Mouse (Mus musculus): ENCODE measurements around the gene Grip1. TPM values are rescaled to one million over a fixed set of nuclear protein-coding genes. Genes with fewer than 3 reads are reported as not detected.

Grip1 gene
- polyA plus RNA-seq, 1 experiment from 2014 or later = 0.55 TPM

- Histone ChIP-seq H3K9ac (ENCODE audit: low read depth, low read length) (no peak overlapping the region), H3K27ac (ENCODE audit: low read length) (no peak overlapping the region), H3K9me3 (replicated peaks; ENCODE audit: control insufficient read depth, low read length) (no peaks in the 10 kb centered on the region), H3K36me3 (ENCODE audit: control insufficient read depth, insufficient read depth) (no peaks in the 10 kb centered on the region), H3K4me2 (ENCODE audit: low read depth, low read length) (no peak overlapping the region), H3K4me1 (ENCODE audit: control insufficient read depth, low read depth, low read length) (no peaks in the 10 kb centered on the region), H3K27me3 (ENCODE audit: control insufficient read depth, insufficient read depth, low read depth, low read length) (no peaks in the 10 kb centered on the region), H3K4me3 (ENCODE audit: low read depth, low read length) (no peak overlapping the region)
- WGBS (ENCODE audit: insufficient replicate concordance) = 57% methylated on average over 15 of the region's 15 CpGs
- ATAC-seq (ENCODE audit: low read depth) = no peak
Measured at GRCm38 (mm10) chr10:120035211-120035733, 581.6 kb downstream of the Grip1 start.

GRCm38 (mm10) chr10:120035824-120036223 lies 582.2 kb downstream of the Grip1 start:
- no peaks in the 10 kb centered on the region for H3K4me1 ChIP-seq (ENCODE audit: control insufficient read depth, low read depth, low read length)
- no peak overlapping the region for H3K4me2 ChIP-seq (ENCODE audit: low read depth, low read length)
- no peaks in the 10 kb centered on the region for H3K27me3 ChIP-seq (ENCODE audit: control insufficient read depth, insufficient read depth, low read depth, low read length)
- no peaks in the 10 kb centered on the region for H3K36me3 ChIP-seq (ENCODE audit: control insufficient read depth, insufficient read depth)
- no peaks in the 10 kb centered on the region for H3K9me3 ChIP-seq (replicated peaks; ENCODE audit: control insufficient read depth, low read length)
- WGBS (ENCODE audit: insufficient replicate concordance) = 60% methylated on average over 6 of the region's 6 CpGs
- H3K9ac ChIP-seq (ENCODE audit: low read depth, low read length) = no peak overlapping the region
- no peak overlapping the region for H3K27ac ChIP-seq (ENCODE audit: low read length)
- no peak for ATAC-seq (ENCODE audit: low read depth)
- no peak overlapping the region for H3K4me3 ChIP-seq (ENCODE audit: low read depth, low read length)

- H3K9ac ChIP-seq (ENCODE audit: low read depth, low read length) = no peak overlapping the region
- no peak for ATAC-seq (ENCODE audit: low read depth)
- no peak overlapping the region for H3K27ac ChIP-seq (ENCODE audit: low read length)
- no peaks in the 10 kb centered on the region for H3K9me3 ChIP-seq (replicated peaks; ENCODE audit: control insufficient read depth, low read length)
- no peaks in the 10 kb centered on the region for H3K27me3 ChIP-seq (ENCODE audit: control insufficient read depth, insufficient read depth, low read depth, low read length)
- H3K36me3 ChIP-seq (ENCODE audit: control insufficient read depth, insufficient read depth) = no peaks in the 10 kb centered on the region
- no peak overlapping the region for H3K4me2 ChIP-seq (ENCODE audit: low read depth, low read length)
- no peak overlapping the region for H3K4me3 ChIP-seq (ENCODE audit: low read depth, low read length)
- H3K4me1 ChIP-seq (ENCODE audit: control insufficient read depth, low read depth, low read length) = no peaks in the 10 kb centered on the region
- 75% methylated on average over 5 of the region's 5 CpGs for WGBS (ENCODE audit: insufficient replicate concordance)
Measured at GRCm38 (mm10) chr10:120038194-120038593, 584.6 kb downstream of the Grip1 start.

DNA sequence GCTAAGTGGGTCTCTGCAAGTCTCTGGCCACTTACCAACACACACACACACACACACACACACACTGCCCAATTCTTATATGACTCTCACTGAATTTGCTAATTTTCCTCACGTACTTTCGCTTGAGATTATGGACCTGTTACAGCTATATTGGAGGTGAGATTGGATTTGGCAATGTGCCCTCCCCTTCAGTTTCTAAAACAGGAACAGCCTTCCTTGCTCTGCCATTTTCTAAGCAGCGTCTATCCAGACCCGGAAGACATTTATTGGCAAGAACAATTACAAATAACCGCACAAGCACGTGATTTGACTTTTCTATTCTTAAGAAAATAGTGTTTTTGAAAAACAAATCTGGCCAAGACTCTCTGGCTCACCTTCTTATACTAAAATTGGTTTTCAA lies 590.6 kb downstream of the Grip1 start:
- 80% methylated on average over 6 of the region's 6 CpGs for WGBS (ENCODE audit: insufficient replicate concordance)
- no peak for ATAC-seq (ENCODE audit: low read depth)
- H3K36me3 ChIP-seq (ENCODE audit: control insufficient read depth, insufficient read depth) = no peaks in the 10 kb centered on the region
- H3K27me3 ChIP-seq (ENCODE audit: control insufficient read depth, insufficient read depth, low read depth, low read length) = no peaks in the 10 kb centered on the region
- no peak overlapping the region for H3K4me2 ChIP-seq (ENCODE audit: low read depth, low read length)
- H3K9me3 ChIP-seq (replicated peaks; ENCODE audit: control insufficient read depth, low read length) = no peaks in the 10 kb centered on the region
- H3K4me1 ChIP-seq (ENCODE audit: control insufficient read depth, low read depth, low read length) = no peaks in the 10 kb centered on the region
- H3K9ac ChIP-seq (ENCODE audit: low read depth, low read length) = no peak overlapping the region
- no peak overlapping the region for H3K4me3 ChIP-seq (ENCODE audit: low read depth, low read length)
- H3K27ac ChIP-seq (ENCODE audit: low read length) = no peak overlapping the region

DNA sequence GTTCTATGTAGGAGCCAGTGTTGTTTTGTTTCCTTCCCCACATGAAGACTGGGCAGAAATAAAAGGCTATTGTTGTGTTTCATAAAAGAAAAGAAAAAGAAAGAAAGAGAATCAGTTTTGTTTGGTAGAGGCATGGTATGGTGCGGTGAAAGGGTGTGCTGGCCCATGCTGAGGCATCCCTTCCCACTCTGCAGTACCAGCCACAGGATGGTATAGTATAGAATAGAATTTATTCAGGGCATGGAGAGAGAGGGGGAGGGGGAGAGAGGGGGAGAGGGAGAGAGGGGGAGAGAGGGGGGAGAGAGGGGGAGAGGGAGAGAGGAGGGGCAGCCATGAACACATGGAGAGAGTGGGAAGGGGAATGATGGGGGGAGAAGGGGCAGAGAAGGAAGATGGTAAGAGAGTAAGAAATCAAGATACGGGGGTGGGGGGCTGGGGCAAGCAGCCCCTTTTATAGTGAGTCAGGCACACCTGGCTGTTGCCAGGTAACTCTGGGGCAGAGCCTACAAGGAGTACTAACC lies 591.1 kb downstream of the Grip1 start:
- Histone ChIP-seq H3K9me3 (replicated peaks; ENCODE audit: control insufficient read depth, low read length) (no peaks in the 10 kb centered on the region), H3K9ac (ENCODE audit: low read depth, low read length) (no peak overlapping the region), H3K4me2 (ENCODE audit: low read depth, low read length) (no peak overlapping the region), H3K27ac (ENCODE audit: low read length) (no peak overlapping the region), H3K4me3 (ENCODE audit: low read depth, low read length) (no peak overlapping the region), H3K36me3 (ENCODE audit: control insufficient read depth, insufficient read depth) (no peaks in the 10 kb centered on the region), H3K27me3 (ENCODE audit: control insufficient read depth, insufficient read depth, low read depth, low read length) (no peaks in the 10 kb centered on the region), H3K4me1 (ENCODE audit: control insufficient read depth, low read depth, low read length) (no peaks in the 10 kb centered on the region)
- 71% methylated on average over 2 of the region's 2 CpGs for WGBS (ENCODE audit: insufficient replicate concordance)
- ATAC-seq (ENCODE audit: low read depth) = no peak

DNA sequence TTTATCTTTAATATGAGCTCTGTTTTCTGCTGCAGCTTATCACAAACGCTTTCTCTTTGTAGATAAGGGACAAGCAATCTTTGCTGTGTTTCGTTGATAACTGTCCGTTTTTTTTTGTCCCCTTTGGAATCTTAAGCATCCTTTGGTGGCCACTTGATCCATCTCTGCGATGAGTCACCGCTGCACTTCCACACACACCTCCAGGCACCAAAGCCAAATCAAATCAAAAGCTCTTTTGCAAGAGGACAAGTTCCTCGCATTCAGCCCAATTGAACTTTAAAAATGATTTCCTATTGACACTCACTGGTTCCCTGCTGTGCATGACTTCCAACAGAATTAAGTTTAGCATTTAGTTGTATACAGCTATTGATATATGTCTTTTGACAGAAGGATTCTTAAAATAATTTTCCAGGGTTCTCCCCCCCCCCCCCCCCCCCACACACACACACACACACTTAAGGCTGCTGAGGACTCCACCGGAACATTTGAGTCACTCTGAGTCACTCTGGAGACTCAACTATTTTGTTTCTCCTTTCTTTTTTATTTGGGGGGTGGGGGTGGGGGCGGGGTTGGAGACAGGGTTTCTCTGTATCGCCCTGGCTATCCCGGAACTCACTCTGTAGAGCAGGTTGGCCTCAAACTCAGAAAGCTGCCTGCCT lies 607.1 kb downstream of the Grip1 start:
- Histone ChIP-seq H3K9me3 (replicated peaks; ENCODE audit: control insufficient read depth, low read length) (no peaks in the 10 kb centered on the region; the same call in 1 of the 2 replicates), H3K4me3 (ENCODE audit: low read depth, low read length) (no peak overlapping the region), H3K27me3 (ENCODE audit: control insufficient read depth, insufficient read depth, low read depth, low read length) (no peaks in the 10 kb centered on the region), H3K4me1 (ENCODE audit: control insufficient read depth, low read depth, low read length) (no peaks in the 10 kb centered on the region), H3K36me3 (ENCODE audit: control insufficient read depth, insufficient read depth) (no peaks in the 10 kb centered on the region), H3K27ac (ENCODE audit: low read length) (no peak overlapping the region), H3K9ac (ENCODE audit: low read depth, low read length) (no peak overlapping the region), H3K4me2 (ENCODE audit: low read depth, low read length) (no peak overlapping the region)
- WGBS (ENCODE audit: insufficient replicate concordance) = 55% methylated on average over 10 of the region's 10 CpGs
- no peak for ATAC-seq (ENCODE audit: low read depth)

DNA sequence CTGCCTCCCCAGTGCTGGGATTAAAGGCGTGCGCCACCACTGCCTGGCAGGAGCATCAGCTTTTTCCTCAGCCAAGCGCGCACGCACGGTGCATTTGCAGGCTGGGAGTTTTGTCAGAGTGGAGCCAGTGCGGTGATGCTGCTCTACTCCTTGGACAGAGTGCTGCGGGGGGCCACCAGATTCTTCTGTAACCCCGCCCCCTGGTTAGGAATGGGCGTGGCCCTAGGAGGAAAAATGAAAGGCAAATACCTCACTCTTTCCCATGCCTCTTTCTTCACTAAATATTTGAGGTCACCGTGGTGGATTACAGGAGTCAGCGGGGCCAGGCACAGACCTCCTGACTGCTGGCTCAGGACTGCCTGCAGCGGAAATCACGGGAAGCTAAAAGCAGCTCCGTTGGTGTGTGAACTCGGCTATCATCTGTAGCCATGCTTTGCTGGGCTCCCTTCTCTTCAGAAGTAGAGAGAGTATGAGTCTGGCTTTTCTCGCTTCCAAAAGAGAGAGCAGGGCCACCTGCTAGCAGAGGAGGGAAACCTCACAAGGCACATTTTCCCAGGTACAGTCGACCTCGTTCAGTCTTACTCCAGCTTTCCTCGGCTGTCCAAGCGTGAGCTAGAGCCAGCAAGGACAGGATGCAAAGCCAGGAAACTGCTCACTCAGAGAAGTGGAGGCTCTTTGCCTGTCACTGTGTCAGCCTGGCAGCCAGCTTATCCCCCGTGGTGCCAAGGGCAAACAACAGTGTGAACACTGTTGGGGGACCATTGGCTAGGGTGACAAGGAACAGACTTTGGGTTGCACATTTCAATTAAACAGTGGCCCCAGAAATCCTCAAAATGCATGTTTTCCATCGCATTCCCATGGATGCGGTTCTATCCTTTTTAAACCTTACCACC lies 607.9 kb downstream of the Grip1 start:
- Histone ChIP-seq H3K27ac (ENCODE audit: low read length) (no peak overlapping the region), H3K4me3 (ENCODE audit: low read depth, low read length) (no peak overlapping the region), H3K9ac (ENCODE audit: low read depth, low read length) (no peak overlapping the region), H3K4me2 (ENCODE audit: low read depth, low read length) (no peak overlapping the region), H3K4me1 (ENCODE audit: control insufficient read depth, low read depth, low read length) (no peaks in the 10 kb centered on the region), H3K27me3 (ENCODE audit: control insufficient read depth, insufficient read depth, low read depth, low read length) (no peaks in the 10 kb centered on the region), H3K9me3 (replicated peaks; ENCODE audit: control insufficient read depth, low read length) (no peaks in the 10 kb centered on the region; the same call in 1 of the 2 replicates), H3K36me3 (ENCODE audit: control insufficient read depth, insufficient read depth) (no peaks in the 10 kb centered on the region)
- ATAC-seq (ENCODE audit: low read depth) = no peak
- 64% methylated on average over 24 of the region's 24 CpGs for WGBS (ENCODE audit: insufficient replicate concordance)

DNA sequence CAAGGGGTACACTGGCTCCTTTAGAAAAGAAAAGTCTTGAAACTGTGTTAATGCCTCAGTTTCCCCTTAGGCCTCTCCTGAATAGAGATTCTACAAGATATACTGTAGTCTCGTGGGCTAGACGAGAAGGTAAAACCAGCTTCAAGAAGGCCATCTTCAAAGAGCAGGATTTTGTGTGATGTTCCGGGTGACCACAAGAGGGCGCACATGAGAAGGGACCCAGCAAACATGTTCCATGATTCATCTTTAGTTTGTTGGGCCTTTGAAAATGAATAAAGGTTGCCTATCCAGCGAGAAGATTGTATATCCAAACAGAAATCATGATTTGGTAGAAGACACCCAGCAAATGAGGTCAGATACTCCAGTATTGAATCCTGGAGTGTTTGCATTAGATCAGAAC lies 610.8 kb downstream of the Grip1 start:
- H3K36me3 ChIP-seq (ENCODE audit: control insufficient read depth, insufficient read depth) = no peaks in the 10 kb centered on the region
- H3K4me2 ChIP-seq (ENCODE audit: low read depth, low read length) = no peak overlapping the region
- no peaks in the 10 kb centered on the region for H3K4me1 ChIP-seq (ENCODE audit: control insufficient read depth, low read depth, low read length)
- H3K4me3 ChIP-seq (ENCODE audit: low read depth, low read length) = no peak overlapping the region
- no peak overlapping the region for H3K27ac ChIP-seq (ENCODE audit: low read length)
- H3K9me3 ChIP-seq (replicated peaks; ENCODE audit: control insufficient read depth, low read length) = no peaks in the 10 kb centered on the region
- ATAC-seq (ENCODE audit: low read depth) = no peak
- H3K9ac ChIP-seq (ENCODE audit: low read depth, low read length) = no peak overlapping the region
- H3K27me3 ChIP-seq (ENCODE audit: control insufficient read depth, insufficient read depth, low read depth, low read length) = no peaks in the 10 kb centered on the region
- 7% methylated on average over 5 of the region's 5 CpGs for WGBS (ENCODE audit: insufficient replicate concordance)

DNA sequence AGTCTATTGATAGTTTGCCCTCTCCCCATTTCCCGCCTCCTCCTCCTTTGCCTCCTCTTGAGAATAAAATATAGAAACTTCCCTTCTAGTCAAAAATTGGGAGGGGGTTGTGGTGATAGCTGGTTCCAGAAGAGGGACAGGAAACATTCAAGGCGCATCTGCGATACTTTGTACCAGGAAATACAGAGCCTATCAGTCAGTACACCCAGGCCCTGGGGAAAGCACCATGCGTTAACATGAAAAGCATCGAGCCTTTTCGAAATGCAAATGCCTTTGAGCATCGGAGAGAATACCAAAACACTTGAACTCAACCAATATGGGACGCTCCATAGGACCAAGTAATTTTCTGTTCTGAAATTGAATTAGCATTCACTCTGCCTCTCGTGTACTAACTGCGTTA lies 612.7 kb downstream of the Grip1 start:
- ATAC-seq (ENCODE audit: low read depth) = no peak
- H3K4me1 ChIP-seq (ENCODE audit: control insufficient read depth, low read depth, low read length) = no peaks in the 10 kb centered on the region
- H3K4me2 ChIP-seq (ENCODE audit: low read depth, low read length) = no peak overlapping the region
- no peaks in the 10 kb centered on the region for H3K36me3 ChIP-seq (ENCODE audit: control insufficient read depth, insufficient read depth)
- no peak overlapping the region for H3K9ac ChIP-seq (ENCODE audit: low read depth, low read length)
- H3K27me3 ChIP-seq (ENCODE audit: control insufficient read depth, insufficient read depth, low read depth, low read length) = no peaks in the 10 kb centered on the region
- 85% methylated on average over 10 of the region's 10 CpGs for WGBS (ENCODE audit: insufficient replicate concordance)
- H3K27ac ChIP-seq (ENCODE audit: low read length) = no peak overlapping the region
- H3K9me3 ChIP-seq (replicated peaks; ENCODE audit: control insufficient read depth, low read length) = no peaks in the 10 kb centered on the region
- no peak overlapping the region for H3K4me3 ChIP-seq (ENCODE audit: low read depth, low read length)

Data from liver, embryonic 16.5 days (tissue).